Mouse (Mus musculus) liver, embryonic 12.5 days (tissue): ENCODE data around the gene Cep41. TPM values are rescaled to one million over a fixed set of nuclear protein-coding genes. Genes with fewer than 3 reads are reported as not detected.

ENCODE experiments used
- ATAC-seq: fragments of 200-750 bp; cut with Nextera tagmentation; 2 replicates; pipeline ENCODE4 v1.8.0; 2017; ENCODE audit warnings: moderate number of reproducible peaks, mild to moderate bottlenecking, moderate library complexity
- H3K27ac ChIP-seq: fragments of 300-500 bp; sonication (generic); 2 replicates; pipeline ENCODE4 v1.5.1; 2016; ENCODE audit warnings: mild to moderate bottlenecking
- H3K27me3 ChIP-seq: fragments of 300-500 bp; sonication (generic); replicated peaks from 2 replicates; pipeline ENCODE4 v1.6.1; 2016; ENCODE audit warnings: mild to moderate bottlenecking, moderate library complexity
- H3K36me3 ChIP-seq: fragments of 300-500 bp; sonication (generic); 2 replicates; pipeline ENCODE4 v1.6.1; 2016; ENCODE audit warnings: mild to moderate bottlenecking, moderate library complexity
- H3K4me1 ChIP-seq: fragments of 300-500 bp; sonication (generic); 2 replicates; pipeline ENCODE4 v1.6.1; 2016
- H3K4me2 ChIP-seq: fragments of 300-500 bp; sonication (generic); 2 replicates; pipeline ENCODE4 v1.6.1; 2016; ENCODE audit warnings: mild to moderate bottlenecking, moderate library complexity
- H3K4me3 ChIP-seq: fragments of 300-500 bp; sonication (generic); 2 replicates; pipeline ENCODE4 v1.5.1; 2016; ENCODE audit warnings: mild to moderate bottlenecking, moderate library complexity
- H3K9ac ChIP-seq: fragments of 300-500 bp; sonication (generic); 2 replicates; pipeline ENCODE4 v1.6.1; 2016; ENCODE audit warnings: mild to moderate bottlenecking, moderate library complexity
- H3K9me3 ChIP-seq: fragments of 300-500 bp; sonication (generic); replicated peaks from 2 replicates; pipeline ENCODE4 v1.6.1; 2016; ENCODE audit warnings: mild to moderate bottlenecking, moderate library complexity
- WGBS: fragments of 180-500 bp; shearing (Covaris S2); methylation state at CpG from one replicate; pipeline ENCODE4 v1.1.7; 2016; ENCODE audit not compliant: insufficient replicate concordance; 5-methylcytosine and 5-hydroxymethylcytosine counted together
- polyA plus RNA-seq: library from polyadenylated mRNA; unstranded; fragments of >200 nt; fragmentation: Nextera tagmentation; extraction: Ambion mirVana; gene quantifications from 2 replicates; pipeline ENCODE4 v1.2.1, GENCODE M21; 2016

The Cep41 gene
- polyA plus RNA-seq, 1 experiment from 2014 or later: 6.1 TPM

- Histone ChIP-seq H3K9me3 (no peaks in the 10 kb centered on the region), H3K4me1 (peaks cover 21% of the 10 kb centered on the region), H3K4me3 (no peak overlapping the region), H3K27me3 (peaks cover 15% of the 10 kb centered on the region; the same call in 1 of the 2 replicates), H3K9ac (no peak overlapping the region), H3K27ac (no peak overlapping the region), H3K4me2 (no peak overlapping the region), H3K36me3 (no peaks in the 10 kb centered on the region)
- no peak for ATAC-seq
- WGBS: 42% methylated on average over 12 of the region's 12 CpGs
Observed at GRCm38 (mm10) chr6:30643694-30644460, 49.7 kb downstream of the Cep41 start.

- no peaks in the 10 kb centered on the region for H3K36me3 ChIP-seq
- no peak within 1 kb of the TSS for H3K4me3 ChIP-seq
- peaks cover 15% of the 10 kb centered on the region; the same call in 1 of the 2 replicates for H3K27me3 ChIP-seq
- no peak within 1 kb of the TSS for H3K9ac ChIP-seq
- H3K4me1 ChIP-seq: peaks cover 21% of the 10 kb centered on the region
- no peak within 1 kb of the TSS for H3K4me2 ChIP-seq
- H3K9me3 ChIP-seq: no peaks in the 10 kb centered on the region
- 31% methylated on average over 5 of the region's 5 CpGs for WGBS
- peak; percentile 75 for ATAC-seq
- H3K27ac ChIP-seq: no peak within 1 kb of the TSS
Observed at GRCm38 (mm10) chr6:30638674-30639268, 54.8 kb downstream of the Cep41 start, which contains the start of gene Cpa1. TSS of gene Cpa1 (plus strand) at chr6:30639218.

GRCm38 (mm10) chr6:30636186-30636842 lies 57.2 kb downstream of the Cep41 start:
- H3K27me3 ChIP-seq: peaks cover 6% of the 10 kb centered on the region; the same call in 1 of the 2 replicates
- H3K36me3 ChIP-seq: no peaks in the 10 kb centered on the region
- H3K27ac ChIP-seq: peak overlapping the region; percentile 60
- no peak overlapping the region for H3K4me2 ChIP-seq
- no peak overlapping the region for H3K4me3 ChIP-seq
- no peak for ATAC-seq
- peaks cover 15% of the 10 kb centered on the region for H3K4me1 ChIP-seq
- no peak overlapping the region for H3K9ac ChIP-seq
- no peaks in the 10 kb centered on the region for H3K9me3 ChIP-seq
- WGBS: 56% methylated on average over 4 of the region's 4 CpGs

DNA sequence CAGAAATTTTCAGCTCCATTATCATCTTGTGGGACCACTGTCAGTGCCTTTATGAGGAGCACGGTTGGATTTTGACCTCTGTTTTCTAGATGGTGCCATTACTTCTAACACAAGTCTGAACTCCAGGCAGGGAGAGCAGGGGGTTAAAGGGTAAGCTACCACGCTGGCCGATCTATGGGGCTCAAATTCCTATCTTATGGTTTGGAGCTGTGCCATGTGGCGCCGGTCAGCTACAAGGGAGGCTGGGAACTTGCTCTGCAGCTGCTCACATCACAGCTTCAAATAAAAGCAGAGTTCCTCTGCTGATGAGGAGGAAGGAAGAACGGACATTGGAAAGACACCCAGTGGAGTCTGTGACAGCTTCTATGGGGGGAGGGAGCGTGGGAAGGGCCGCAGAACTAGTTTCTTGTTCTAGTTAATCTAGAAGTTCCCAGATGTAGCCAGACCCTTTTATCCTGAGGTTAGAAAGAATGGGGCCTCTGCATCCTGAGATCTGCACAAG lies 58.1 kb downstream of the Cep41 start:
- Histone ChIP-seq H3K9me3 (no peaks in the 10 kb centered on the region), H3K27me3 (peaks cover 6% of the 10 kb centered on the region; the same call in 1 of the 2 replicates), H3K4me1 (peaks cover 15% of the 10 kb centered on the region), H3K9ac (no peak overlapping the region), H3K4me2 (no peak overlapping the region), H3K4me3 (no peak overlapping the region), H3K27ac (peak overlapping the region; percentile 27; the same call in 1 of the 2 replicates), H3K36me3 (no peaks in the 10 kb centered on the region)
- 49% methylated on average over 8 of the region's 8 CpGs for WGBS
- no peak for ATAC-seq

GRCm38 (mm10) chr6:30629989-30630388 lies 63.6 kb downstream of the Cep41 start:
- Histone ChIP-seq H3K9ac (no peak overlapping the region), H3K27me3 (0 out of 2 replicates have a peak, but pooled peaks cover 4% of the 10 kb centered on the region), H3K4me3 (no peak overlapping the region), H3K4me2 (no peak overlapping the region), H3K36me3 (no peaks in the 10 kb centered on the region), H3K27ac (no peak overlapping the region), H3K9me3 (no peaks in the 10 kb centered on the region), H3K4me1 (no peaks in the 10 kb centered on the region)
- WGBS: 71% methylated on average over 1 of the region's 1 CpGs
- ATAC-seq: no peak

- Histone ChIP-seq H3K36me3 (no peaks in the 10 kb centered on the region), H3K9me3 (no peaks in the 10 kb centered on the region), H3K4me2 (no peak overlapping the region), H3K27me3 (peaks cover 8% of the 10 kb centered on the region), H3K4me1 (no peaks in the 10 kb centered on the region), H3K4me3 (no peak overlapping the region), H3K9ac (no peak overlapping the region), H3K27ac (no peak overlapping the region)
- ATAC-seq: no peak
- 57% methylated on average over 6 of the region's 6 CpGs for WGBS
Observed at GRCm38 (mm10) chr6:30628152-30628551, 65.4 kb downstream of the Cep41 start.

DNA sequence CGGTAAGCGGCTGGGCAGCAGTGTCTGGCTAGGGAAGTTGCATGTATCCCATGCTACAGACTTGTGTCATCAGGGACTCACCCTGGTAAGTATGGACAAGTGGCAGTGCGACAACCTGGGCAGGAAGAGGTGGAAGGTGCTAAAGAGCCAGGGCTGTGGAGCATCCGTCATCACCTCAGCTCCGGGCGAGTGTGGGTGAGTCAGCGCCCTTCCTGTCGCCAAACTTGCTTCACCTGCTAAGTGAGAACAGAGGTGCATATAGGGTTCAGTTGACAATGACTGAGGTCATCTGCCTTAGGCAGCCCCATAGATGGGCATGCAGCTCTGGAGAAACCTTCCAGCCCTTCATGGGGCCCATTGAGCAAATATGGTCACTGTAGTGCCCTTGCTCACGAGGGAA lies 68.8 kb downstream of the Cep41 start:
- ATAC-seq: no peak
- Histone ChIP-seq H3K9ac (no peak overlapping the region), H3K27ac (no peak overlapping the region), H3K4me2 (no peak overlapping the region), H3K36me3 (no peaks in the 10 kb centered on the region), H3K27me3 (peaks cover 26% of the 10 kb centered on the region), H3K9me3 (no peaks in the 10 kb centered on the region), H3K4me1 (no peaks in the 10 kb centered on the region), H3K4me3 (no peak overlapping the region)
- 71% methylated on average over 9 of the region's 9 CpGs for WGBS

- H3K4me2 ChIP-seq: no peak overlapping the region
- H3K36me3 ChIP-seq: no peaks in the 10 kb centered on the region
- no peak overlapping the region for H3K27ac ChIP-seq
- no peak overlapping the region for H3K4me3 ChIP-seq
- no peaks in the 10 kb centered on the region for H3K9me3 ChIP-seq
- no peak overlapping the region for H3K9ac ChIP-seq
- H3K27me3 ChIP-seq: peaks cover 53% of the 10 kb centered on the region
- ATAC-seq: no peak
- peaks cover 10% of the 10 kb centered on the region for H3K4me1 ChIP-seq
- WGBS: 25% methylated on average over 4 of the region's 4 CpGs
Observed at GRCm38 (mm10) chr6:30621986-30622389, 71.6 kb downstream of the Cep41 start.

DNA sequence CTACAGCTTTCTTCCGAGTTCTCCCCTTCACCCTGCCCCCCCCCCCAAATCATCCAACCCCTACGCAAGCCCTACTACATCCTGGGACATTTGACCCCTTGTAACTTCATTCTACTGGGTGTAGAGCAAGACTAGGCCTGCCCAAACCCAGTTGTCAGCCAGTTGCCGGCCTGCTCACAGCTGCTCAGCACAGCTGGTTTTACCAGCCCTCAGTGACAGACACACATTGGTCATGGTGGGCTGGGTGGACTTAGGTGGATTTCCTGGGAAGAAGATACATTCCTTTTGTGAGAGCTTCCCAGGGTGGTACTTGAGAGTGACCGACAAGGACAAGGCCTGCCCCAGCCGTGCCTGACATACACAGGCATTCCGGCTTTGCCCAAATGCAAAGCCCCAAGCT lies 72.6 kb downstream of the Cep41 start:
- Histone ChIP-seq H3K27me3 (peaks cover 60% of the 10 kb centered on the region), H3K4me1 (peaks cover 20% of the 10 kb centered on the region), H3K27ac (no peak overlapping the region), H3K9ac (no peak overlapping the region), H3K4me3 (no peak overlapping the region), H3K9me3 (no peaks in the 10 kb centered on the region), H3K36me3 (no peaks in the 10 kb centered on the region), H3K4me2 (no peak overlapping the region)
- 85% methylated on average over 6 of the region's 6 CpGs for WGBS
- no peak for ATAC-seq

DNA sequence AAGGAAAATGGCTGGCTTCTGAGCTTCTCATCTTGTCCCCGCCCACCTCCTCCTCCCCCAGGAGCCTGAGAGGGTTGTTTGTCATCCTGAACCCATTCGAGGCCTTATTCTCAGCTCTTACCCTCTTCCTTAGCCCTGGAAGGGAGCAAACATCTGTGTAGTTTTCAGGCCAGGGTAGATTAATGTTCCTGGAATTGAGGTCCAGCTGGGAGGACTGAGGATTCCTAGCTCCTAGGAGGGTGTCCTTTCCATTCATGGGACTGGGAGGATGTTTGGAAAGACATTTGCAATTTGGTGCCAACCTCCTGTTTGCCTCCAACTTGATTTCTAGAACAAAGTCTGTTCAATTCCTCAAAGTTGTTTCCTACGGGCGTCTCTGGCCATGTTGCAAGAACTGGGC lies 73.0 kb downstream of the Cep41 start:
- H3K4me3 ChIP-seq: no peak overlapping the region
- H3K27ac ChIP-seq: no peak overlapping the region
- peaks cover 20% of the 10 kb centered on the region for H3K4me1 ChIP-seq
- no peak overlapping the region for H3K9ac ChIP-seq
- WGBS: 63% methylated on average over 4 of the region's 4 CpGs
- H3K27me3 ChIP-seq: peaks cover 64% of the 10 kb centered on the region
- ATAC-seq: no peak
- no peaks in the 10 kb centered on the region for H3K9me3 ChIP-seq
- H3K4me2 ChIP-seq: no peak overlapping the region
- no peaks in the 10 kb centered on the region for H3K36me3 ChIP-seq

- peaks cover 73% of the 10 kb centered on the region for H3K27me3 ChIP-seq
- H3K27ac ChIP-seq: no peak overlapping the region
- no peaks in the 10 kb centered on the region for H3K9me3 ChIP-seq
- 72% methylated on average over 5 of the region's 5 CpGs for WGBS
- no peaks in the 10 kb centered on the region for H3K36me3 ChIP-seq
- no peak for ATAC-seq
- H3K4me3 ChIP-seq: no peak overlapping the region
- peaks cover 20% of the 10 kb centered on the region for H3K4me1 ChIP-seq
- H3K4me2 ChIP-seq: no peak overlapping the region
- H3K9ac ChIP-seq: no peak overlapping the region
Observed at GRCm38 (mm10) chr6:30619606-30620005, 73.9 kb downstream of the Cep41 start.

- WGBS: 42% methylated on average over 6 of the region's 6 CpGs
- ATAC-seq: no peak
- Histone ChIP-seq H3K9me3 (no peaks in the 10 kb centered on the region), H3K4me2 (no peak overlapping the region), H3K4me1 (peaks cover 20% of the 10 kb centered on the region), H3K27ac (no peak overlapping the region), H3K36me3 (no peaks in the 10 kb centered on the region), H3K4me3 (no peak overlapping the region), H3K9ac (no peak overlapping the region), H3K27me3 (peaks cover 81% of the 10 kb centered on the region)
Observed at GRCm38 (mm10) chr6:30618735-30619134, 74.8 kb downstream of the Cep41 start.
